In the genomic region with DNA sequence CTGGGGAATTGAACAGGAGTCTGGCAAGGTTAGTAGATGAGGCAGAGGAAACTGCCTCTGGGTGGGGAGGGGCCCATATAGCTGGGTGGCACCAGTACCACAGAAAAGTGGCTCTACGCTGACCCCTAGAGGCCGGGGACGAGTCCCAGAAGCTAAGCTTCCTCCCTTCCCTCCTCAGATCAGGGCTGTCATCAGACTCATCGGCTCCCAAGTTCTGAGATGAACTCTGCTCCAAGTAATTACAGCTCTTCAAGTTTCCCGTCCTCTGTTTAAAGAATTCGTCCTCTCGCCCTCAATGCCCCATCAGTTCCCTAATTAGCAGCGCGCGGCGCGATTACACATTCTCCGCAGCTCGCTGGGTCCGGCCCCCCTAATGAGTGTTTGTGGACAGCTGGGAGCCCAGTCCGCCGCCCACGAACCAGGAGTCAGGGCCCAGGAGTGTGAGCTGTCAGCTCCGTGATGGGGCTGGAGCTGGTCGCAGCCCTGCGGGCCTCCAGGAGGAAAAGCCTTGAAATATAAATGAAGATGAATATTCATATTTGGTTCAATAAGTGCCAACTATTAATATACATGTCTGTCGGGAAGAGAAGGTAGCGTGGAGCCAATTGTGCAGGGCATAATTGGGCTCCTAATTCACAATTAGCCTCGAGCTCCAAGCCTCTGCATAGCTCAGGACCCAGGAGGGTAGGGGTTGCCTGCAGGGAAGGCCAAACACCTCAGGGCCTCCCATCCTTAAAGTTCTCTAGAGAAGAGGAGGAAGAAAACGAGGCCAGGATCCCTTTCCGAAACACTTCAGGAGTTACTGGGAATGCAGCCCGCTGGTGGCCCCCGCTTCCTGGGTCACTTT, we compare ENCODE assay signal across 8 mouse cellular contexts.
DNase-seq lines count a peak whose midpoint lies in the region; ATAC-seq and TF ChIP-seq lines count a peak whose summit lies in the region.

No protein-coding gene starts in this region.

- 28% methylated on average over 28 of the region's 28 CpGs for WGBS in intestine, embryonic 15.5 days
- 20% methylated on average over 28 of the region's 28 CpGs for WGBS in midbrain, embryonic 12.5 days

- TF ChIP-seq CTCF in gastrocnemius, adult 2 months (IDR thresholded peaks at IDR 0.05): peak; percentile 75

- ATAC-seq in intestine, embryonic 15.5 days: peak; percentile 74
- peak; percentile 79 for ATAC-seq in midbrain, embryonic 12.5 days (ENCODE audit: low FRiP score, low read depth)
- no peak for ATAC-seq in activated CD4-positive, CD25-positive, alpha-beta regulatory T cell, adult 4 months

- H3K4me1 ChIP-seq in intestine, embryonic 15.5 days (replicated peaks): no peaks in the 10 kb centered on the region
- H3K4me1 ChIP-seq in midbrain, embryonic 12.5 days: peaks cover 19% of the 10 kb centered on the region

- H3K9ac ChIP-seq in intestine, embryonic 15.5 days: no peak overlapping the region
- H3K9ac ChIP-seq in midbrain, embryonic 12.5 days (replicated peaks): no peak overlapping the region; the same call in 1 of the 2 replicates

- no peaks in the 10 kb centered on the region for H3K27me3 ChIP-seq in intestine, embryonic 15.5 days (replicated peaks)
- no peaks in the 10 kb centered on the region for H3K27me3 ChIP-seq in midbrain, embryonic 12.5 days

- no peaks in the 10 kb centered on the region for H3K9me3 ChIP-seq in intestine, embryonic 15.5 days
- H3K9me3 ChIP-seq in midbrain, embryonic 12.5 days: no peaks in the 10 kb centered on the region

- no peak overlapping the region for H3K27ac ChIP-seq in gastrocnemius, adult 2 months
- H3K27ac ChIP-seq in intestine, embryonic 15.5 days: no peak overlapping the region
- H3K27ac ChIP-seq in midbrain, embryonic 12.5 days (replicated peaks): peak overlapping the region; percentile 42; the same call in 1 of the 2 replicates

- peak overlapping the region; percentile 45 for H3K4me2 ChIP-seq in intestine, embryonic 15.5 days (replicated peaks)
- peak overlapping the region; percentile 40 for H3K4me2 ChIP-seq in midbrain, embryonic 12.5 days (replicated peaks)

- H3K36me3 ChIP-seq in intestine, embryonic 15.5 days: no peaks in the 10 kb centered on the region
- no peaks in the 10 kb centered on the region for H3K36me3 ChIP-seq in midbrain, embryonic 12.5 days

- intact Hi-C loops in gastrocnemius, adult 2 months (cut with DNase I): loop anchor here (10.0 kb wide), 1 partner anchor 121 kb away; no protein-coding TSS in a partner anchor
- intact Hi-C loops in left cerebral cortex, postnatal 25 days (cut with DNase I): loop anchor here (1.0 kb wide), 1 partner anchor 116 kb away; no protein-coding TSS in a partner anchor

- peak; percentile 38 for DNase-seq in WW6 (ENCODE audit: low read depth, low spot score)
- DNase-seq in cerebellum, postnatal 10 days: peak; percentile 85 to 86
- peak; percentile 72 for DNase-seq in gastrocnemius, adult 2 months
- peak; percentile 39 to 67 for DNase-seq in left cerebral cortex, postnatal 25 days (ENCODE audit: low spot score in 2 of 2)
- DNase-seq in spleen, adult 12 weeks (ENCODE audit: low spot score): peak; percentile 3

- peak overlapping the region; percentile 47 for H3K4me3 ChIP-seq in gastrocnemius, adult 2 months
- no peak overlapping the region for H3K4me3 ChIP-seq in intestine, embryonic 15.5 days (replicated peaks)
- H3K4me3 ChIP-seq in midbrain, embryonic 12.5 days: peak overlapping the region; percentile 19; the same call in 1 of the 2 replicates

Comparison
In these comparisons a context has a peak if more than half of its experiments do, and no peak if none do; other contexts are left out.
1. DNase-seq: peak in every context shown above with its lines; median percentile 86 in cerebellum, postnatal 10 days; 72 in gastrocnemius, adult 2 months; 53 in left cerebral cortex, postnatal 25 days; 38 in WW6; 3 in spleen, adult 12 weeks.